Mouse (Mus musculus): Measurements from ENCODE around the gene Slc9a9. TPM values are rescaled to one million over a fixed set of nuclear protein-coding genes. Genes with fewer than 3 reads are reported as not detected.

Slc9a9 gene
- polyA plus RNA-seq, 1 experiment from 2014 or later, result 3.7 TPM

- Histone ChIP-seq H3K9ac (replicated peaks; ENCODE audit: low read depth, low read length) (no peak overlapping the region), H3K36me3 (ENCODE audit: control insufficient read depth, insufficient read depth) (no peaks in the 10 kb centered on the region), H3K27me3 (replicated peaks; ENCODE audit: control insufficient read depth, insufficient read depth, low read length) (no peaks in the 10 kb centered on the region), H3K27ac (ENCODE audit: low read length) (no peak overlapping the region), H3K4me3 (replicated peaks; ENCODE audit: low read length) (no peak overlapping the region), H3K4me2 (ENCODE audit: low read length) (no peak overlapping the region), H3K9me3 (ENCODE audit: control insufficient read depth, low read length) (no peaks in the 10 kb centered on the region), H3K4me1 (replicated peaks; ENCODE audit: control insufficient read depth, insufficient read depth, low read length) (no peaks in the 10 kb centered on the region)
- 91% methylated on average over 5 of the region's 5 CpGs for WGBS
- ATAC-seq, result no peak
Observed at GRCm38 (mm10) chr9:94712084-94712483, 42.4 kb downstream of the Slc9a9 start.

- WGBS, result 85% methylated on average over 2 of the region's 2 CpGs
- H3K27ac ChIP-seq (ENCODE audit: low read length), result no peak overlapping the region
Observed at GRCm38 (mm10) chr9:94716695-94717094, 47.0 kb downstream of the Slc9a9 start.

DNA sequence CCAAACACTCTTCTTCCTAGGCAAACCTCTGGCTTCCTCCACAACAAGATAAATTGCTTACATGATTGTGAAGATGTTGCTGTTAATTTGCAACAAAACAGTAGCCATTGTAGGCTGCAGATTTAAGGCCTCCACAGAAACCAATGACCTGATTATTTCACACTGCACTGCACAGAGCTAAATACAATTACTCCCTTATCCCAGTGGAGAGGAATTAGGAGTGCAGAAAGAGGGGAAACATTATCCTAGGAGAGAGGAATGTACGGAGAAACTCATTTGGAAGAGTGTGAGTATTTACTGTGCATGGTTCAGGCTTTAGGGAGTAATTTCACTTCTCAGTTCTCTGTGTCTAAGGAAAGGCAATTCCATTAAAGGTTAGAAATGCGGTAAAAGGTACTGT is 53.9 kb downstream of the Slc9a9 start:
- H3K27me3 ChIP-seq (replicated peaks; ENCODE audit: control insufficient read depth, insufficient read depth, low read length), result no peaks in the 10 kb centered on the region
- no peaks in the 10 kb centered on the region for H3K9me3 ChIP-seq (ENCODE audit: control insufficient read depth, low read length)
- H3K9ac ChIP-seq (replicated peaks; ENCODE audit: low read depth, low read length), result no peak overlapping the region
- no peaks in the 10 kb centered on the region for H3K4me1 ChIP-seq (replicated peaks; ENCODE audit: control insufficient read depth, insufficient read depth, low read length)
- no peak for ATAC-seq
- H3K36me3 ChIP-seq (ENCODE audit: control insufficient read depth, insufficient read depth), result no peaks in the 10 kb centered on the region
- H3K27ac ChIP-seq (ENCODE audit: low read length), result no peak overlapping the region
- H3K4me2 ChIP-seq (ENCODE audit: low read length), result no peak overlapping the region
- H3K4me3 ChIP-seq (replicated peaks; ENCODE audit: low read length), result no peak overlapping the region
- WGBS, result 30% methylated on average over 2 of the region's 2 CpGs

More at GRCm38 (mm10) chr9:94716695-94717094, 47.0 kb downstream of the Slc9a9 start:
- Histone ChIP-seq H3K36me3 (ENCODE audit: control insufficient read depth, insufficient read depth) (no peaks in the 10 kb centered on the region), H3K9ac (replicated peaks; ENCODE audit: low read depth, low read length) (no peak overlapping the region), H3K4me1 (replicated peaks; ENCODE audit: control insufficient read depth, insufficient read depth, low read length) (no peaks in the 10 kb centered on the region), H3K27me3 (replicated peaks; ENCODE audit: control insufficient read depth, insufficient read depth, low read length) (no peaks in the 10 kb centered on the region), H3K4me3 (replicated peaks; ENCODE audit: low read length) (no peak overlapping the region), H3K9me3 (ENCODE audit: control insufficient read depth, low read length) (no peaks in the 10 kb centered on the region), H3K4me2 (ENCODE audit: low read length) (no peak overlapping the region)
- ATAC-seq, result no peak

GRCm38 (mm10) chr9:94725121-94725520 is 55.4 kb downstream of the Slc9a9 start:
- peak; percentile 66; the same call in 1 of the 2 replicates for ATAC-seq

DNA sequence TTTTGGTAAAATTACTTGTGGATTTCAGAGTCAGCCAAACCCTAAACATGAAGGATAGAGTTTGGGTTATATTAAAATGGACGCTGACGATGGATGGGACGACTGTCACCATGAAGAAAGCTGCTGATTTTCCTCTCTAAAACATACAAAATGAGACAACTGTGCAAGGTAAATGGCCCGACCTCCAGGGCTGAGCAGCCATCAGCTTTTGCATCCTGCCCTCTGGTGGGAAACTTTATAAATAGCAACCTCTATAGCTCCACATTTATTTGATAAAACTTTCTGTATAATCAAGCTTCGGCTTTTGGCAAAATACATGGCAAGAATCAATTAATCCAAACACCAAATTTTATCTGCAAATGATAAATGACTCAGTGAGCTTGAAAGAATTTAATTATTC is 57.7 kb downstream of the Slc9a9 start:
- Histone ChIP-seq H3K4me1 (replicated peaks; ENCODE audit: control insufficient read depth, insufficient read depth, low read length) (no peaks in the 10 kb centered on the region), H3K27ac (ENCODE audit: low read length) (no peak overlapping the region), H3K9ac (replicated peaks; ENCODE audit: low read depth, low read length) (no peak overlapping the region), H3K27me3 (replicated peaks; ENCODE audit: control insufficient read depth, insufficient read depth, low read length) (no peaks in the 10 kb centered on the region), H3K4me3 (replicated peaks; ENCODE audit: low read length) (no peak overlapping the region), H3K9me3 (ENCODE audit: control insufficient read depth, low read length) (no peaks in the 10 kb centered on the region), H3K36me3 (ENCODE audit: control insufficient read depth, insufficient read depth) (no peaks in the 10 kb centered on the region), H3K4me2 (ENCODE audit: low read length) (no peak overlapping the region)
- 40% methylated on average over 5 of the region's 5 CpGs for WGBS
- 0 out of 2 replicates have a peak, but pooled peaks have one; percentile 57 for ATAC-seq

More at GRCm38 (mm10) chr9:94725121-94725520, 55.4 kb downstream of the Slc9a9 start:
- Histone ChIP-seq H3K36me3 (ENCODE audit: control insufficient read depth, insufficient read depth) (no peaks in the 10 kb centered on the region), H3K27me3 (replicated peaks; ENCODE audit: control insufficient read depth, insufficient read depth, low read length) (no peaks in the 10 kb centered on the region), H3K4me1 (replicated peaks; ENCODE audit: control insufficient read depth, insufficient read depth, low read length) (no peaks in the 10 kb centered on the region), H3K9me3 (ENCODE audit: control insufficient read depth, low read length) (no peaks in the 10 kb centered on the region), H3K4me2 (ENCODE audit: low read length) (no peak overlapping the region), H3K4me3 (replicated peaks; ENCODE audit: low read length) (no peak overlapping the region), H3K27ac (ENCODE audit: low read length) (no peak overlapping the region), H3K9ac (replicated peaks; ENCODE audit: low read depth, low read length) (no peak overlapping the region)
- WGBS, result 79% methylated on average over 5 of the region's 5 CpGs

GRCm38 (mm10) chr9:94730396-94730795 is 60.7 kb downstream of the Slc9a9 start:
- Histone ChIP-seq H3K9me3 (ENCODE audit: control insufficient read depth, low read length) (no peaks in the 10 kb centered on the region), H3K27ac (ENCODE audit: low read length) (no peak overlapping the region), H3K4me3 (replicated peaks; ENCODE audit: low read length) (no peak overlapping the region), H3K27me3 (replicated peaks; ENCODE audit: control insufficient read depth, insufficient read depth, low read length) (no peaks in the 10 kb centered on the region), H3K9ac (replicated peaks; ENCODE audit: low read depth, low read length) (no peak overlapping the region), H3K4me2 (ENCODE audit: low read length) (no peak overlapping the region), H3K36me3 (ENCODE audit: control insufficient read depth, insufficient read depth) (no peaks in the 10 kb centered on the region), H3K4me1 (replicated peaks; ENCODE audit: control insufficient read depth, insufficient read depth, low read length) (no peaks in the 10 kb centered on the region)
- WGBS, result 93% methylated on average over 8 of the region's 8 CpGs
- ATAC-seq, result no peak

GRCm38 (mm10) chr9:94732136-94732535 is 62.4 kb downstream of the Slc9a9 start:
- H3K27me3 ChIP-seq (replicated peaks; ENCODE audit: control insufficient read depth, insufficient read depth, low read length), result no peaks in the 10 kb centered on the region
- WGBS, result 66% methylated on average over 6 of the region's 6 CpGs
- H3K36me3 ChIP-seq (ENCODE audit: control insufficient read depth, insufficient read depth), result no peaks in the 10 kb centered on the region
- H3K27ac ChIP-seq (ENCODE audit: low read length), result no peak overlapping the region
- no peak overlapping the region for H3K9ac ChIP-seq (replicated peaks; ENCODE audit: low read depth, low read length)
- H3K4me2 ChIP-seq (ENCODE audit: low read length), result no peak overlapping the region
- H3K4me3 ChIP-seq (replicated peaks; ENCODE audit: low read length), result no peak overlapping the region
- ATAC-seq, result no peak
- H3K9me3 ChIP-seq (ENCODE audit: control insufficient read depth, low read length), result no peaks in the 10 kb centered on the region
- H3K4me1 ChIP-seq (replicated peaks; ENCODE audit: control insufficient read depth, insufficient read depth, low read length), result no peaks in the 10 kb centered on the region

- ATAC-seq, result no peak
- no peak overlapping the region for H3K27ac ChIP-seq (ENCODE audit: low read length)
- no peaks in the 10 kb centered on the region for H3K36me3 ChIP-seq (ENCODE audit: control insufficient read depth, insufficient read depth)
- no peak overlapping the region for H3K9ac ChIP-seq (replicated peaks; ENCODE audit: low read depth, low read length)
- WGBS, result 79% methylated on average over 8 of the region's 8 CpGs
- H3K27me3 ChIP-seq (replicated peaks; ENCODE audit: control insufficient read depth, insufficient read depth, low read length), result no peaks in the 10 kb centered on the region
- no peak overlapping the region for H3K4me3 ChIP-seq (replicated peaks; ENCODE audit: low read length)
- H3K4me2 ChIP-seq (ENCODE audit: low read length), result no peak overlapping the region
- no peaks in the 10 kb centered on the region for H3K9me3 ChIP-seq (ENCODE audit: control insufficient read depth, low read length)
- H3K4me1 ChIP-seq (replicated peaks; ENCODE audit: control insufficient read depth, insufficient read depth, low read length), result no peaks in the 10 kb centered on the region
Observed at GRCm38 (mm10) chr9:94732599-94733287, 63.0 kb downstream of the Slc9a9 start.

DNA sequence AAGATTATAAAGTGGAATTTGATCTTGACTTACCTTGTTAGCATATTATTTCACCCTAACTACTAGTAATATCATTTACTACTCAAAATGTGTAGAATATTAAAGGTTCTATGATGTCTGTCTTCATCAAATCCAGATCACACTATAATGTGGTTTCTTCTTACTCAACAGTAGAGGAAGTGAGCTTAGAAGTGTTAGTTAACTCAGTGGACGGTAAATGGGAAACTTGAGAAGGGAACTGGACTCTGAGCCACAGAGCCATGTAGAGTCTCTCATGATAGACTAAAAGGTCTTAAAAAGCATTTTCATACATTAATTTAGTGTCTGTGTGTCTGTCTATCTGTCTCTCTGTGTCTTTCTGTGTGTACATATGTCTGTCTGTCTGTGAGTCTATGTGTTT is 64.6 kb downstream of the Slc9a9 start:
- no peak for ATAC-seq
- Histone ChIP-seq H3K4me3 (replicated peaks; ENCODE audit: low read length) (no peak overlapping the region), H3K27me3 (replicated peaks; ENCODE audit: control insufficient read depth, insufficient read depth, low read length) (no peaks in the 10 kb centered on the region), H3K4me2 (ENCODE audit: low read length) (no peak overlapping the region), H3K36me3 (ENCODE audit: control insufficient read depth, insufficient read depth) (no peaks in the 10 kb centered on the region), H3K9me3 (ENCODE audit: control insufficient read depth, low read length) (no peaks in the 10 kb centered on the region), H3K27ac (ENCODE audit: low read length) (no peak overlapping the region), H3K9ac (replicated peaks; ENCODE audit: low read depth, low read length) (no peak overlapping the region), H3K4me1 (replicated peaks; ENCODE audit: control insufficient read depth, insufficient read depth, low read length) (no peaks in the 10 kb centered on the region)
- 94% methylated on average over 1 of the region's 1 CpGs for WGBS

DNA sequence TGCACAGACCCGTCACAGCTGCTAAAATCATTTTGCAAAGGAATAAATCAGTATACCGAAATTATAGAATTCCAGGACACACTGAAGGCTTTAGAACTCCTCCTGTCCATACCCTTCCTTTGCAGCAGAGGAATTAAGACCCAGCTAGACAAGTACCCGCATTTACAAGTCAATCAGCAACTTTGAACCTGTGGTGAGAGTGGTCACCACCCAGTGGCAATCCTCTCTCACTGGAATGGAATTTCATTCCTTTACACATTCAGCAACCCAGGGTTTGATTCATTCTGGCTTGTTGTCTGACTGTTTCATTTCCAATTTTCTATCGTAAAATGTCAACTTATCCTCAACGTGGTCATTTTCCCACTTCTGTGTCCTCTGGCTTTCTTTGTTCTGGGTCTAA is 67.5 kb downstream of the Slc9a9 start:
- Histone ChIP-seq H3K4me1 (replicated peaks; ENCODE audit: control insufficient read depth, insufficient read depth, low read length) (0 out of 2 replicates have a peak, but pooled peaks cover 2% of the 10 kb centered on the region), H3K27ac (ENCODE audit: low read length) (no peak overlapping the region), H3K36me3 (ENCODE audit: control insufficient read depth, insufficient read depth) (no peaks in the 10 kb centered on the region), H3K4me2 (ENCODE audit: low read length) (no peak overlapping the region), H3K4me3 (replicated peaks; ENCODE audit: low read length) (no peak overlapping the region), H3K9ac (replicated peaks; ENCODE audit: low read depth, low read length) (no peak overlapping the region), H3K27me3 (replicated peaks; ENCODE audit: control insufficient read depth, insufficient read depth, low read length) (no peaks in the 10 kb centered on the region), H3K9me3 (ENCODE audit: control insufficient read depth, low read length) (no peaks in the 10 kb centered on the region)
- WGBS, result 69% methylated on average over 5 of the region's 5 CpGs
- ATAC-seq, result no peak

Data from forebrain, embryonic 16.5 days (tissue).